In genomic region chr2:45253936-45254335, GRCm38 (mm10) we compare ENCODE assay signal across 26 mouse cellular contexts.
A peak's percentile ranks its signal among the peaks of the same experiment; 100 is the strongest.
DNase-seq lines count a peak whose midpoint lies in the region; ATAC-seq and TF ChIP-seq lines count a peak whose summit lies in the region.
"Had no signal": no experiment of that assay in that cellular context is flagged by ENCODE, and none has a peak within 500 bp of the region (broad histone marks: within the 10 kb centered on the region; RNA-seq: fewer than 3 reads in every experiment).

No protein-coding gene starts in this region.

- TF ChIP-seq POLR2A in heart, adult 2 months (IDR thresholded peaks at IDR 0.05; ENCODE audit: insufficient read depth, low read depth, low read length) = no peak

- no peaks in the 10 kb centered on the region for H3K9me3 ChIP-seq in intestine, embryonic 16.5 days (ENCODE audit: control insufficient read depth, low read length)
- no peaks in the 10 kb centered on the region for H3K9me3 ChIP-seq in kidney, embryonic 14.5 days (ENCODE audit: control insufficient read depth, low read length)
- H3K9me3 ChIP-seq: embryonic facial prominence, embryonic 12.5 days; forebrain, embryonic 13.5 days; G1E; heart, embryonic 12.5 days; hindbrain, embryonic 15.5 days; limb, embryonic 13.5 days; megakaryocyte, embryonic 14.5 days; midbrain, embryonic 15.5 days had no signal

- peak overlapping the region; percentile 40; the same call in 1 of the 2 replicates for H3K27ac ChIP-seq in heart, adult 2 months
- H3K27ac ChIP-seq in intestine, embryonic 16.5 days (ENCODE audit: low read length) = no peak overlapping the region
- no peak overlapping the region for H3K27ac ChIP-seq in kidney, embryonic 14.5 days (ENCODE audit: low read depth, low read length)
- H3K27ac ChIP-seq: embryonic facial prominence, embryonic 12.5 days; forebrain, embryonic 13.5 days; hindbrain, embryonic 15.5 days; limb, embryonic 13.5 days; midbrain, embryonic 15.5 days had no signal

- intact Hi-C loops in heart, adult 2 months (cut with DNase I) = no loop called here
- intact Hi-C loops in left cerebral cortex, postnatal 4 days (cut with DNase I) = no loop called here

- no peak for DNase-seq in heart, adult 2 months
- DNase-seq in heart, adult 8-10 months (ENCODE audit: low spot score) = no peak
- peak; percentile 46 to 86 for DNase-seq in kidney, postnatal 36 days
- no peak for DNase-seq in urinary bladder, postnatal 25 days (ENCODE audit: low spot score)
- DNase-seq in lung, postnatal 36 days = no peak
- DNase-seq in left cerebral cortex, postnatal 4 days = no peak
- DNase-seq: adrenal gland, postnatal 36 days; cerebellum, adult 8-10 months; gastrocnemius, postnatal 36 days; heart, postnatal 14 days; lung, postnatal 14 days; right cerebral cortex, postnatal 14 days; thymus, adult 18-20 months had no signal

- H3K4me3 ChIP-seq in heart, adult 2 months = no peak overlapping the region
- no peak overlapping the region for H3K4me3 ChIP-seq in intestine, embryonic 16.5 days (ENCODE audit: low read length)
- H3K4me3 ChIP-seq in kidney, embryonic 14.5 days (ENCODE audit: low read length) = no peak overlapping the region
- H3K4me3 ChIP-seq: embryonic facial prominence, embryonic 12.5 days; erythroblast, embryonic 14.5 days; forebrain, embryonic 13.5 days; heart, embryonic 12.5 days; hindbrain, embryonic 15.5 days; limb, embryonic 13.5 days; megakaryocyte, embryonic 14.5 days; midbrain, embryonic 15.5 days; myocyte had no signal

- H3K79me2 ChIP-seq in heart, adult 2 months (replicated peaks; ENCODE audit: control insufficient read depth, insufficient read depth, low read length) = no peaks in the 10 kb centered on the region

- TF ChIP-seq CTCF in heart, adult 2 months (IDR thresholded peaks at IDR 0.05) = no peak

- H3K27me3 ChIP-seq in heart, adult 2 months (ENCODE audit: control insufficient read depth, insufficient read depth, low read length) = no peaks in the 10 kb centered on the region
- H3K27me3 ChIP-seq in intestine, embryonic 16.5 days (replicated peaks; ENCODE audit: control insufficient read depth, insufficient read depth, low read length) = no peaks in the 10 kb centered on the region
- no peaks in the 10 kb centered on the region for H3K27me3 ChIP-seq in kidney, embryonic 14.5 days (ENCODE audit: control insufficient read depth, insufficient read depth, low read length)
- H3K27me3 ChIP-seq: embryonic facial prominence, embryonic 12.5 days; forebrain, embryonic 13.5 days; heart, embryonic 12.5 days; hindbrain, embryonic 15.5 days; limb, embryonic 13.5 days; megakaryocyte, embryonic 14.5 days; midbrain, embryonic 15.5 days had no signal

- peaks cover 2% of the 10 kb centered on the region for H3K36me3 ChIP-seq in heart, adult 2 months (ENCODE audit: control insufficient read depth, insufficient read depth, low read length)
- H3K36me3 ChIP-seq in intestine, embryonic 16.5 days (ENCODE audit: control insufficient read depth, insufficient read depth, low read length) = no peaks in the 10 kb centered on the region
- H3K36me3 ChIP-seq in kidney, embryonic 14.5 days (ENCODE audit: control insufficient read depth, insufficient read depth, low read length) = no peaks in the 10 kb centered on the region
- H3K36me3 ChIP-seq: embryonic facial prominence, embryonic 12.5 days; G1E; heart, embryonic 12.5 days; hindbrain, embryonic 15.5 days; limb, embryonic 13.5 days; midbrain, embryonic 15.5 days had no signal

- no peak for TF ChIP-seq EP300 in heart, adult 2 months (IDR thresholded peaks at IDR 0.05; ENCODE audit: insufficient read depth, low read depth, low read length)

- no peaks in the 10 kb centered on the region for H3K4me1 ChIP-seq in heart, adult 2 months (ENCODE audit: control insufficient read depth, insufficient read depth, low read length)
- no peaks in the 10 kb centered on the region for H3K4me1 ChIP-seq in intestine, embryonic 16.5 days (ENCODE audit: control insufficient read depth, insufficient read depth, low read length)
- H3K4me1 ChIP-seq in kidney, embryonic 14.5 days (ENCODE audit: control insufficient read depth, insufficient read depth, low read length) = peaks cover 5% of the 10 kb centered on the region; the same call in 1 of the 2 replicates
- H3K4me1 ChIP-seq: embryonic facial prominence, embryonic 12.5 days; heart, embryonic 12.5 days; hindbrain, embryonic 15.5 days; midbrain, embryonic 15.5 days had no signal

- 63% methylated on average over 4 of the region's 4 CpGs for WGBS in heart, adult 2 months
- 52% methylated on average over 4 of the region's 4 CpGs for WGBS in intestine, embryonic 16.5 days
- WGBS in kidney, embryonic 14.5 days = 19% methylated on average over 4 of the region's 4 CpGs

- H3K9ac ChIP-seq in heart, adult 2 months (ENCODE audit: low read depth, low read length) = no peak overlapping the region
- no peak overlapping the region for H3K9ac ChIP-seq in intestine, embryonic 16.5 days (ENCODE audit: low read depth, low read length)
- H3K9ac ChIP-seq in kidney, embryonic 14.5 days (ENCODE audit: low read depth, low read length) = no peak overlapping the region
- H3K9ac ChIP-seq: embryonic facial prominence, embryonic 12.5 days; forebrain, embryonic 13.5 days; heart, embryonic 12.5 days; hindbrain, embryonic 15.5 days; limb, embryonic 13.5 days; midbrain, embryonic 15.5 days had no signal

- H3K4me2 ChIP-seq in intestine, embryonic 16.5 days (ENCODE audit: low read depth, low read length) = no peak overlapping the region
- no peak overlapping the region for H3K4me2 ChIP-seq in kidney, embryonic 14.5 days (replicated peaks; ENCODE audit: low read depth, low read length)
- H3K4me2 ChIP-seq: embryonic facial prominence, embryonic 12.5 days; forebrain, embryonic 13.5 days; heart, embryonic 12.5 days; hindbrain, embryonic 15.5 days; limb, embryonic 13.5 days; midbrain, embryonic 15.5 days had no signal

- ATAC-seq in intestine, embryonic 16.5 days = peak; percentile 87
- peak; percentile 85; the same call in 1 of the 2 replicates for ATAC-seq in kidney, embryonic 14.5 days (ENCODE audit: low FRiP score, low TSS enrichment)
- ATAC-seq: activated CD4-positive, CD25-positive, alpha-beta regulatory T cell, adult 4 months; forebrain, embryonic 13.5 days; midbrain, embryonic 15.5 days had no signal

Comparison
In these comparisons a context has a peak if more than half of its experiments do, and no peak if none do; other contexts are left out.
1. DNase-seq: peak in kidney, postnatal 36 days (2 of 2); none in heart, adult 2 months (0 of 2), heart, adult 8-10 months (single experiment), urinary bladder, postnatal 25 days (single experiment), lung, postnatal 36 days (single experiment) and left cerebral cortex, postnatal 4 days (single experiment).